Mouse (Mus musculus): ENCODE measurements at regions not wholly inside any gene's neighbourhood (a gene's known extent, or its start where the extent isn't known, plus 50 kb on each side); places are given as distances from the start of the nearest gene placed in this dataset.

GRCm38 (mm10) chr5:68572816-68573215, 541.2 kb downstream of the Grxcr1 start:
- DNase-seq (ENCODE audit: low spot score), result no peak

- no peak for DNase-seq (ENCODE audit: low spot score)
Observed at GRCm38 (mm10) chr5:68575827-68576226, 544.2 kb downstream of the Grxcr1 start.

- no peak for DNase-seq (ENCODE audit: low spot score)
Observed at GRCm38 (mm10) chr5:68578496-68578895, 546.9 kb downstream of the Grxcr1 start.

- DNase-seq (ENCODE audit: low spot score), result no peak
Observed at GRCm38 (mm10) chr5:68592423-68592822, 560.8 kb downstream of the Grxcr1 start.

GRCm38 (mm10) chr5:68618451-68618850, 586.8 kb downstream of the Grxcr1 start:
- DNase-seq (ENCODE audit: low spot score), result no peak

- no peak for DNase-seq (ENCODE audit: low spot score)
Observed at GRCm38 (mm10) chr5:68635400-68635799, 603.8 kb downstream of the Grxcr1 start.

- no peak for DNase-seq (ENCODE audit: low spot score)
Observed at GRCm38 (mm10) chr5:68672834-68673233, 641.2 kb downstream of the Grxcr1 start.

GRCm38 (mm10) chr5:68701342-68701741, 640.1 kb downstream of the Kctd8 start:
- DNase-seq (ENCODE audit: low spot score), result no peak

- no peak for DNase-seq (ENCODE audit: low spot score)
Observed at GRCm38 (mm10) chr5:68705411-68706080, 635.9 kb downstream of the Kctd8 start.

GRCm38 (mm10) chr5:68726733-68727132, 614.7 kb downstream of the Kctd8 start:
- no peak for DNase-seq (ENCODE audit: low spot score)

- peak; percentile 62 for DNase-seq (ENCODE audit: low spot score)
Observed at GRCm38 (mm10) chr5:68735186-68735585, 606.3 kb downstream of the Kctd8 start.

GRCm38 (mm10) chr5:68750499-68750898, 591.0 kb downstream of the Kctd8 start:
- DNase-seq (ENCODE audit: low spot score), result no peak

- no peak for DNase-seq (ENCODE audit: low spot score)
Observed at GRCm38 (mm10) chr5:68753025-68753424, 588.5 kb downstream of the Kctd8 start.
